Mouse (Mus musculus) heart, adult 18-20 months (tissue): ENCODE measurements around the gene Lst1. TPM values are rescaled to one million over a fixed set of nuclear protein-coding genes. Genes with fewer than 3 reads are reported as not detected.

Experiments
- DNase-seq, 2 experiments: peaks; one replicate each; pipeline ENCODE4 v3.0.0; 2021 to 2022; ENCODE audit warnings: mixed read lengths in 1 of 2
- microRNA-seq, 2 experiments: library from miRNA; unstranded; fragments of <30 nt; microRNA quantifications; one replicate each; pipeline ENCODE4 v1.2.0; 2022
- total RNA-seq, 2 experiments: library from RNA; stranded (reverse); gene quantifications; 2 replicates each; pipeline ENCODE4 v1.2.3; 2021

Gene Lst1
- total RNA-seq, 2 experiments from 2014 or later = 2.0 to 3.3 TPM

DNA sequence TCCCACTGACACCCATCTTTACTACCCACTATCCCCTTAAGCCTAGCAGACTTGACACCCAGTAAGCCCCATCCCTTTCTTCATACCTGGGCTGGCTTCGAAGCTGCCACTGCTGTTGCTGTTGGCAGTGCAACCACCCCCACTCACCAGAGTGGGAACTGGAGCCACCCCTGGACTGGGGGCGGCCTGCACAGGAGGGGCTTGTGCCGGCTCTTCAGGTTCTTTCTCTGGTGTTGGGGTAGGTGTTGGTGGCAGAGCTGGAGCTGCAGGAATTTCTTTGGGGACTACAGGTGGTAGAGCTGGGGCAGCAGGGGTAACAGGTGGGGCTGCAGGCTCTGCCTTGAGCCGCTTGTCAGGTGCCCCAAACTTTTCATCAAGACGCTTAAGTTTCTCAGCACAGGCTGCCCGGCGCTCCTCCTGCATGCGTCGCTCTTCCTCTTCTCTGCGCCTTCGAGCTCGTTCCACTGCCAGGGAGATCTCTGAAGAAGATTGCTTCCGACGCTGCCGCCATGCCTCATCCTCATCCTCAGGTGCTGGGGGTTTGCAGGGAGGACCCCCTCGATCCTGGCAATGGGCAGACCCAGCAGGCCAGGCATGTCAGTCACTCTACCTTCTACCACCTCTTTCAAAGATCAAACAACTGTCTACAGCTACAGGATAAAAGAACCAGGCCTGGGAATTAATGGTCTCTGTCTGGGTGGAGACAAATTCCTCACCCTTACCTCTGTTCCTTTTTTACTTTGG lies 29.2 kb downstream of the Lst1 start:
- DNase-seq = no peak

DNA sequence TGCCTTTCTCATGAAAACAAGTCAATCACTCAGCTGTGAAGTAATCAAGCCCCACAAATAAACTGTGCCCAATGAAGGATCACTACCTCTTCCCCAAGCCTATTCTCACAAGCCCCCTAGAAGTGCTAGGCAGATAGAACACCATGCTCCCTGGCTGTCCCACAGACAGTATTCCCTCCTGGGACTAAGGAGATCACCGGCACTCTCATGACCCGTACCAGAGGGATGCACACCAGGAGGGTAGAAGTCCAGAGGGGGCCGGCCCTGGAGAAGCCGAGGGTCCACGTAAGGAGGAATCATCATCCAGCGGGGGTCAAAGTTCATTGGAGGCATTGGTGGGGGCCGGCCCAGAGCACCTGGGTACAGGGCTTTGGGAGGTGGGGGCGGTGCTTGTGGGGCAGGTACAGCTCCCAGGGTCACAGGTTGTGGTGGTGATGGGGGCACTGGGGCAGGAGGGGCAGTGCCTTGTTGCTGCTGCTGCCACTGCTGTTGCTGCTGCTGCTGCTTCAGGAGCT lies 30.5 kb downstream of the Lst1 start:
- DNase-seq = no peak

GRCm38 (mm10) chr17:35157254-35157653 lies 31.0 kb downstream of the Lst1 start:
- DNase-seq = no peak

- DNase-seq = no peak
Observed at GRCm38 (mm10) chr17:35156461-35157200, 31.6 kb downstream of the Lst1 start.

DNA sequence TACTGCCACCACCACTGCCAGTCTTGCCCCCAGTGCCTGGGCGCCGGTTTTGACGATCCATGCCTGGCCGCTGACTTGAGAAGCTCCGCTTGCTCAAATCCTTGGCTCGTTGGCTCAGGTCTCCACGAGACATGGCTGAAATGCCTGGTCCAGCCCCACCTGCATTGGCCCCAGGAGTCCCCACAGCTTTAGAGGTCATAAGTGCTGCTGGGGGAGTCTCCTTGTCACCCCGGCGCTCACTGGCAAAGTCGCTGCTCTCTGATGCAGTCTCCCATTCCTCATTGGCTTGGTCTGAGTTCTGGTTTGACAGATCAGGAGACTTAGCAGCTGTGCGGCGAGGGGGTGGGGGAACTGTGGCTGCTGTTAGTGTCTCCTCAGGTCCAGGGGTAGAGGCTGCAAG lies 32.8 kb downstream of the Lst1 start:
- DNase-seq = no peak

DNA sequence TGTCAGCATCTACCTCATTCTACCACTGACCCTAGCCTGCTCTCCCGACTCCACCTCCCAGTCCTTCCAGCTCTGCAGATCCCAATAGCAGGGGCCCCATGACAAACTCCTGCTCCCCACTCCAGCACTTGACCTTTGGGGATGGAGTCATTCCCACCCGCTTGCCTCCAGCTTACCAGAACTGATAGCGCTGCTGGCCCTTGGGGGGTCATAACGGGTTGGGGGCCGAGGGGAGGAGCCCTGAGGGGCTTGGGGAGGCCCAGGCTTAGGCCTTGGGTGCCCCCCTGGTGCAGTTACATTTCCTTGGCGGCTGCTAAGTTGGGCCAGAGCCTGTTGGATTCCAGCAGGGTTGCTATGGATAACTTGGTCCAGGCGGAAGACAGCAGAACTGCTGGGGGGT lies 33.6 kb downstream of the Lst1 start:
- no peak for DNase-seq

DNA sequence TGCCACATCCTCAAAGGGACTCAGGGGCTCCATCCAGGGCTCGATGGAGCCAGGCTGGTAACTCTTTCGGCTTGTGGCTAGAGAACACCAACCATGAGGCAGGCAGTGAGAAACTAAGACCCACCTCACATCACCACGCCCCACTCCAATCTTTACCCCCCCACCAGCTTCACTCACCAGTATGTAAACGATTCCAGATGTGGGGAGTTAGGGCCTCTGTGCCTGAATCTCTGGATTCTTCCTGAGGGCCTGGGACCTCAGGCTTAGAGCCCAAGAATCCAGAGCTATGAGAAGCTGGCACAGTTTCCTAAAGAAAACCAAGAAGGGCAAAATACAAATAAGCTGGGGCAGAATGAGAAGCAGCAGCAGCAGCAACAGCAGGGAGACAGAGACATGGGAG lies 34.3 kb downstream of the Lst1 start:
- DNase-seq = no peak

DNA sequence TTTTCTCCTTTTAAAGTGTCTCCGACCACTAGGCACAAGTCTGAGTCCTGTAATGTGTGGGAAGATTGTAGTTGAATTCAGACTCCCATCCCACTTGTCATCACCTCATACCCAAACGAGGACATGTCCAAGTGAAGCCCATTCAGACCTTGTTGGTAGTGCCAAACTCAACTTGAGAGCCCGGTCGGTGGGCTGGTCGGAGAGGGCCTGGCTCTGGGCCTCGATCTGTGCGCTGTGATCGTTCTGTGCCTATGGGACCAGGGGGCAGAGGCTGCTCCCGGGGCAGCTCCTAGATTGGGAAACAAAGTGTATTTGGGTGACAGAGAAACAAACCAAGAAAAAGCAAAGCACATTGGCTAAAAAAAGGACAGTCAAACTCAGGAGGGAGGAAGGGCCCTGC lies 35.2 kb downstream of the Lst1 start:
- DNase-seq = no peak

DNA sequence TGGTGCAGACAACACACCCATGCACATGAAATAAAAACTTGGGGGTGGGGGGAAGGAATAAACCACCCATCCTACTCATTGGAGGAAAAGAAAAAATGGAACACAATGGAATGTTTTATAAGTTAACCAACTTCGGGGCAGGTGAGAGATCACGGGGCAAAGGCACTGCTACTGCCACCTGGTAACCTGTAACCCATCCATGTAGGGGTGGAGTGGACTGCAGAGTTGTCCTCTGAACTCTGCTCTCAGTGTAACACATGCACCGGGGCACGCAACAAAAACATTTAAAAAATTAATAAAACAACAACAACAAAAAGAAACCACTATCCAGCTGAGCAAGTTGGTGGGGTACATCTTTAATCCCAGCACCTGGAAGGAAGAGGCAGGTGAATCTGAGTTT lies 36.1 kb downstream of the Lst1 start:
- no peak for DNase-seq

- DNase-seq = no peak
Observed at GRCm38 (mm10) chr17:35147922-35148639, 40.2 kb downstream of the Lst1 start.

- DNase-seq = no peak
Observed at GRCm38 (mm10) chr17:35147348-35147747, 40.9 kb downstream of the Lst1 start.

DNA sequence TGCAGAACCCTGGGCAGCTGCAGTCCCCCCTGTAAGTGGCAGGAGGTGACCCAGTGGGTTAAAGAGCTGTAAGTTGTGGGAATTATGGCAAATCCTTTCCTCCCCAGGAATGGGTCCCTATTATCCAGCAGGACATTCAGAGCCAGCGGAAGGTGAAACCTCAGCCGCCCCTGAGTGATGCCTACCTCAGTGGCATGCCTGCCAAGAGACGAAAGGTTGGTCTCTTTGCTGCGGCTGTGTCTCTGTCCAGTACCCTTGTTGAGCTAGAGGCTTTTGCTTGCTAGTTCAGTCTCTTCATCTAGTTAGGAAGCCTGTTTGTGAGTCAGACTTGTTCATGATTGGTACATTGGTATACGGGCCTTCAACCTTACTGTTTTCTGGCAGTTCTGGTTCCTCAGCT lies 42.1 kb downstream of the Lst1 start:
- DNase-seq = no peak

DNA sequence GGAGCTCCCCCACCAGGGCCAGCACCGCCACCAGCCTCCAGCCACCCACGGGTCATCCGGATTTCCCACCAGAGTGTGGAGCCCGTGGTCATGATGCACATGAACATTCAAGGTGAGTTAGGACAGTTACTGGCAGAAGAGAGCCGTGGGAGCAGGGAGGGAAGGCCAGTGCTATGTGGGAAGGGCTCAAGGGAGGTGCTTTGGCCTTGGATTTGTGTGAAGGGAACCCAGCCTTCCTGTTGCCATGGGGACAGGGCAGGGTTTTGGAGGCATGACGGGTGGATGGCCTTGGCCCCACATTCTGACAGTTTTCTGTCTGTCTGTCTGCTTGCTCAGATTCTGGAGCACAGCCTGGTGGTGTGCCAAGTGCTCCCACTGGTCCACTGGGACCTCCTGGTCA lies 46.3 kb downstream of the Lst1 start:
- DNase-seq = no peak

DNA sequence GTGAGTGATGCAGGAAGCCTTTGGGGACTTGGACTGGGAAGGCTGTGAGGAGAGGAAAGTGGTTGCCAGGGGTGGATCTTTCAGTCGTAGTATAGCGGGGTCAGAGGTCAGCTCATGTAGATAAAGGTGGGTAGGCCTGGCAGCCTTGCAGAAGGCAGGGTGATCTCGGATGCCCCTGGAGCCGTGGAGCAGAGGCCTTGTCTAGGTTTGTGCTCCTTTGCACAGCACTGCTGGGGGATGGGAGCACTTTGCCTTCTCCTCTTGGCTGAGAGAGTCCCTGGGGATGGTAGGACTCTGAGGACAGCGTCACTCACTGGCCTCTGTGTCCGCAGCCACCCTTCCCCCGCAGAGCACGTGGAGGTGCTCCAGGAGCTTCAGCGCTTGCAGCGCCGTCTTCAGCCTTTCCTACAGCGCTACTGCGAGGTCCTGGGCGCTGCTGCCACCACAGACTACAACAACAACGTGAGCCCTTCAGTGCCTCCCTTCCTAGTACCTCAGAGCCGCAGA lies 47.7 kb downstream of the Lst1 start:
- DNase-seq = no peak

DNA sequence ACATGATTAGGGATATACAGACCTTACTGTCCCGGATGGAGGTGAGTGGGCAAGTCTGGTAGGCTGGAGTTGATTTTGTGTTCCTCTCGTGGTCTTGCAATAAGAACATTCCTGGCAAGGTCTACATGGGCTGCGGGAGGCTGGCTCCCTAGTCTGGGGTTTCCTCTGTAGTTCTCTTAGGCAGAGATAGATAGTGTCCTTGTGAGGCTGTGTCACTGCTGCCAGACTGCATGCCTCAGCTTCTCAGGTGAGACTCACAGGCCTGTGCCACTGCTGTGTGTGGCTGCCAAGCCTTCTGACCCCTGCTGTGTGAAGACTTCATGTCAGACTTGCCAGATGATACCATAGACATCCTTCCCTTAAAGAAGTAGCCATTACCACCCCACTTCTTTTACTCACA lies 49.0 kb downstream of the Lst1 start:
- no peak for DNase-seq

DNA sequence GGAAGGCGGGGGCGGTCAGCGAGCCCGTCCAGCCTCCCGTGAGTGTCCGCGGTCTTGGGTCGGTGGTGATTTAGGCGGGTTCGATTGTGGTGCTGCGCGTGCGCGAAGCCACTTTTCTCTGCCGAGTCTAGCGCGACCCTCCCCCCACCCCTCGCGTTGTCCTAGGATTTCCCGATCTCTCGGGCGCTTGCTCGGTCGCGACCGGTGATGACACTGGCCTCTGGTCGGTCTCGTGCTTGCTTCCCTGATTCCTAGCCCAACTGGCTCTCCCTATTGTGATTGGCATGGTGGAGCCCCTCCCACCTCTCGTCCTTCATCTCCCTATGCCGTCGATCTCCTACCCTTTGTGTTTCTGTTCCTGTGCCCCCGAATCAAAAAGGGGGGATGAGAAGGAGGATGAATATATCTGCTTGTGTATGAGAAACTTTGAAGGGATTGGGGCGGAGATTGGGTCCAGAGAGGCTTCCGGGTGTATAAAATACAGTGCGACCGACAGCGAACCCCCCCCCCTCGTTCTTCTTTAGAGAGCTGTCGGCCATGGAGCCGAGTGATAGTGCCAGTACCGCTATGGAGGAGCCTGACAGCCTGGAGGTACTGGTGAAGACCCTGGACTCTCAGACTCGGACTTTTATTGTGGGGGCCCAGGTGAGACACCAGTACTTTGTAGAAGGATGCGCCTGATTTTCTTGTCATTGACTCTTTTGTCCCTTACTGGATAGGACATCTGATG lies 52.5 kb downstream of the Lst1 start:
- no peak for DNase-seq

Small RNA genes lying within 50 kb of the gene (microRNA-seq; reads per million reads assigned to microRNA genes)
- gene Mir6973a = 0 reads per million in 2 experiments
- gene Mir6974 = 0.27 to 0.38 reads per million in 2 experiments

Other genes with a start within 250 kb of the Lst1 start
- 10 to 100 TPM; 15.5 to 68.2 TPM for gene Hspa1b, start 229.2 kb downstream of the Lst1 start, total RNA-seq
- gene Gm20481, start 218.5 kb downstream of the Lst1 start, total RNA-seq = not detected
- gene Hspa1a, start 216.3 kb downstream of the Lst1 start, total RNA-seq = 10 to 100 TPM; 17.5 to 41.5 TPM
- 10 to 100 TPM in 1 of 2 experiments, 1 to 10 TPM in 1; 9.8 to 10.8 TPM for gene Hspa1l, start 215.7 kb downstream of the Lst1 start, total RNA-seq
- 10 to 100 TPM; 16.3 to 18.0 TPM for gene Lsm2, start 206.6 kb downstream of the Lst1 start, total RNA-seq
- gene Vars, start 187.5 kb downstream of the Lst1 start, total RNA-seq = 10 to 100 TPM; 32.4 to 35.1 TPM
- gene Vwa7, start 171.9 kb downstream of the Lst1 start, total RNA-seq = 10 to 100 TPM; 13.1 to 14.1 TPM
- gene Sapcd1, start 160.4 kb downstream of the Lst1 start, total RNA-seq = not detected
- gene Msh5, start 141.7 kb downstream of the Lst1 start, total RNA-seq = not detected
- 10 to 100 TPM; 30.4 to 32.4 TPM for gene Clic1, start 138.5 kb downstream of the Lst1 start, total RNA-seq
- 10 to 100 TPM; 14.0 to 19.8 TPM for gene Ddah2, start 129.4 kb downstream of the Lst1 start, total RNA-seq
- gene Ly6g6c, start 123.1 kb downstream of the Lst1 start, total RNA-seq = not detected
- gene Mpig6b, start 122.3 kb downstream of the Lst1 start, total RNA-seq = under 1 TPM; 0.31 to 0.87 TPM
- not detected for gene Ly6g6e, start 111.5 kb downstream of the Lst1 start, total RNA-seq
- gene Ly6g6d, start 110.4 kb downstream of the Lst1 start, total RNA-seq = under 1 TPM in 1 of 2 experiments, not detected in 1; 0.57 TPM
- gene Ly6g6f, start 102.8 kb downstream of the Lst1 start, total RNA-seq = not detected
- gene Abhd16a, start 99.2 kb downstream of the Lst1 start, total RNA-seq = 10 to 100 TPM; 55.1 to 59.5 TPM
- not detected for gene Ly6g5c, start 80.2 kb downstream of the Lst1 start, total RNA-seq
- not detected for gene Ly6g5b, start 73.0 kb downstream of the Lst1 start, total RNA-seq
- gene Gpank1, start 67.0 kb downstream of the Lst1 start, total RNA-seq = 10 to 100 TPM in 1 of 2 experiments, 1 to 10 TPM in 1; 7.3 to 10.5 TPM
- gene Csnk2b, start 66.4 kb downstream of the Lst1 start, total RNA-seq = 100 to 1,000 TPM; 149 to 150 TPM
- 10 to 100 TPM; 25.3 to 28.5 TPM for gene D17H6S53E, start 62.1 kb downstream of the Lst1 start, total RNA-seq
- not detected for gene Apom, start 56.4 kb downstream of the Lst1 start, total RNA-seq
- gene Bag6, start 53.3 kb downstream of the Lst1 start, total RNA-seq = 100 to 1,000 TPM; 242 to 244 TPM
- gene Prrc2a, start 23.5 kb downstream of the Lst1 start, total RNA-seq = 100 to 1,000 TPM; 125 to 144 TPM
- gene Aif1, start 12.4 kb downstream of the Lst1 start, total RNA-seq = 1 to 10 TPM; 3.7 to 4.8 TPM
- gene Ltb, start 6.0 kb upstream of the Lst1 start, total RNA-seq = 10 to 100 TPM in 1 of 2 experiments, 1 to 10 TPM in 1; 1.5 to 12.1 TPM
- under 1 TPM; 0.25 to 0.28 TPM for gene Tnf, start 13.6 kb upstream of the Lst1 start, total RNA-seq
- 1 to 10 TPM in 1 of 2 experiments, not detected in 1; 1.0 TPM for gene Lta, start 16.9 kb upstream of the Lst1 start, total RNA-seq
- not detected for gene Gm16181, start 32.4 kb upstream of the Lst1 start, total RNA-seq
- gene Atp6v1g2, start 45.2 kb upstream of the Lst1 start, total RNA-seq = 1 to 10 TPM; 2.1 to 2.3 TPM
- gene Nfkbil1, start 47.4 kb upstream of the Lst1 start, total RNA-seq = 1 to 10 TPM; 8.2 to 8.3 TPM
- 10 to 100 TPM; 77.3 to 83.1 TPM for gene Ddx39b, start 53.3 kb upstream of the Lst1 start, total RNA-seq
- gene H2-D1, start 74.3 kb upstream of the Lst1 start, total RNA-seq = 100 to 1,000 TPM; 164 to 263 TPM
- gene H2-Q1, start 132.0 kb upstream of the Lst1 start, total RNA-seq = 1 to 10 TPM; 2.6 to 3.9 TPM
- 1 to 10 TPM; 1.7 TPM for gene H2-Q2, start 153.8 kb upstream of the Lst1 start, total RNA-seq
- 10 to 100 TPM; 18.7 to 54.0 TPM for gene H2-Q4, start 191.2 kb upstream of the Lst1 start, total RNA-seq
- 10 to 100 TPM in 1 of 2 experiments, 1 to 10 TPM in 1; 6.8 to 30.2 TPM for gene H2-Q6, start 236.4 kb upstream of the Lst1 start, total RNA-seq